Mouse (Mus musculus) bone marrow, adult 2 months (tissue): ENCODE results near the gene Wdr4. TPM values are rescaled to one million over a fixed set of nuclear protein-coding genes. Genes with fewer than 3 reads are reported as not detected.

ENCODE experiments used
- H3K27ac ChIP-seq: fragments of 200-500 bp; 2 replicates; pipeline ENCODE4 v1.5.1; 2012; ENCODE audit warnings: low read depth, mild to moderate bottlenecking, control low read depth, inconsistent platforms, low read length; ENCODE audit not compliant: control insufficient read depth, poor library complexity, insufficient read depth
- H3K4me1 ChIP-seq: fragments of 200-500 bp; 2 replicates; pipeline ENCODE4 v1.6.1; 2011; ENCODE audit warnings: low read length; ENCODE audit not compliant: control insufficient read depth, insufficient read depth
- H3K4me3 ChIP-seq: fragments of 200-500 bp; replicated peaks from 2 replicates; pipeline ENCODE3; 2011; ENCODE audit warnings: mild to moderate bottlenecking, low read depth, low read length, control low read depth; ENCODE audit not compliant: control insufficient read depth
- CTCF ChIP-seq: fragments of 200-500 bp; IDR thresholded peaks from 2 replicates; pipeline ENCODE4 v1.5.1; 2011; ENCODE audit warnings: low read length, control low read depth; ENCODE audit not compliant: control insufficient read depth, insufficient read depth
- POLR2A ChIP-seq: fragments of 200-500 bp; IDR thresholded peaks from 2 replicates; pipeline ENCODE4 v1.6.1; 2011; ENCODE audit warnings: low read depth, mild to moderate bottlenecking, control low read depth, low read length, borderline replicate concordance; ENCODE audit not compliant: control insufficient read depth
- WGBS: fragments of 180-500 bp; shearing (Covaris S2); methylation state at CpG from one replicate; pipeline ENCODE4 v1.1.7; 2018; 5-methylcytosine and 5-hydroxymethylcytosine counted together
- polyA plus RNA-seq: library from polyadenylated mRNA; stranded (reverse); fragments of >200 nt; gene quantifications from 2 replicates; pipeline ENCODE4 v1.2.4, GENCODE M21; 2011; ENCODE audit warnings: low replicate concordance; ENCODE audit not compliant: missing spikeins, insufficient read depth, insufficient read length

Wdr4 gene
- polyA plus RNA-seq, 1 experiment: 13.6 TPM

DNA sequence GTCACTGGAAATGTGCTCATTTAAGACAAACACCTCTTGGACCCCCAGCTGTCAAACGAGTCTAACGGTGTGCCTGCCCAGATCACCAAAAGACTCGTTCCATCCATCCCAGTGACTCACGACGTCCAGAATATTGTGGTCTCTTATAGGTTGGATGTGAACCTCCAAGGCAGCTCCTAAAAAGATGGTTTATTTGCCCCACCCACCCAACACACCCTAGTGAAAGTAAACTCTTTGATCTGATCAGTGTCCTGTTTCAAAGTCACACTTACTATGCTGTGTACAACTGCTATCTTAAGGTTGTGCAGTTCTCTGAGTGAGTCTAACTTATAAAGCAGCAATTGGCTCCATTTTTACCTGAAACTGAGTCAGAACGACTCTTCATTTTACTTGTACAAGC lies 7.2 kb downstream of the Wdr4 start:
- Histone ChIP-seq H3K4me1 (no peaks in the 10 kb centered on the region; the same call in 1 of the 2 replicates), H3K4me3 (peak overlapping the region; percentile 54), H3K27ac (no peak overlapping the region)
- WGBS: 18% methylated on average over 6 of the region's 6 CpGs
- TF ChIP-seq CTCF (no peak), POLR2A (no peak)

- H3K27ac ChIP-seq: 0 out of 2 replicates have a peak overlapping the region, but pooled peaks have one; percentile 7
- under 1% methylated on average over 56 of the region's 56 CpGs for WGBS
- H3K4me3 ChIP-seq: peak overlapping the region; percentile 54
- H3K4me1 ChIP-seq: no peaks in the 10 kb centered on the region; the same call in 1 of the 2 replicates
- TF ChIP-seq POLR2A: peak; percentile 63; the same call in 1 of the 2 replicates
- TF ChIP-seq CTCF: no peak
Measured at GRCm38 (mm10) chr17:31511792-31512495, 7.8 kb downstream of the Wdr4 start.

DNA sequence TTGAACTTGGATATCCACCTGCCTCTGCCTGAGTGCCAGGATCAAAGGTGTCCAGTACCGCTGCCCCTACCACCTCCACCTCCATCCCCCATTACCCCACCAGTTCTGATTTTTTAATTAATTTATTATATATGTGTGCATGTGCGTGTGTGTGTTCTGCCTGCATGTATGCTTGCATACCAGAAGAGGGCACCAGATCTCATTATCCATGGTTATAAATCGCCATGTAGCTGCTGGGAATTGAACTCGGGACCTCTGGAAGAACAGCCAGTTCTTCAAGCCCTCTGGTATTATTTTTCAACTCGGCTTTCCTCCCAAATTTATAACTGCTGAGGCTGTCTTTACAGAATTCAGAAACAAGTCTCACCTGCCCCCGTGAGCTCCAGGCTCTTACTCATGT lies 8.8 kb downstream of the Wdr4 start:
- Histone ChIP-seq H3K4me1 (no peaks in the 10 kb centered on the region; the same call in 1 of the 2 replicates), H3K27ac (no peak overlapping the region), H3K4me3 (no peak overlapping the region)
- WGBS: 91% methylated on average over 6 of the region's 6 CpGs
- TF ChIP-seq POLR2A (no peak), CTCF (no peak)

DNA sequence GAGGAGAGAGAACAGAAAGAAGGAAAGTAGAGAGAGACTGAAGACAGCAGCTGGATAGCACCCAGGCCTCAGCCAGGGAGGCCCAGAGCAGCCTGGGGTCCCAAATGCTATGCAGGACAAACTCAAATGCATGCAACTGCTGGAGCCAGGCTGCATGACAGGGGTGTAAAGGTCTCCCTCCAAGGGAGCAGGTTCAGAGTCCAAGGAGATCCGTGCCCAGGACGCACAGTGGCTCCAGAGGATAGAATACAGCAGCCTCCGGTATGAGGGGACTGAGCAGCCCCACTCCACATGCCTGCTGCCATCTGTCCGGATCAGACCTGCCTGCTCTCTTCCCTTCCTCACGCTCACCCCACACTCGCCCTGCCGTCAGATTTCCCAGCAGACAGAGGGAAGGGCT lies 13.5 kb downstream of the Wdr4 start:
- no peak overlapping the region for H3K27ac ChIP-seq
- WGBS: 88% methylated on average over 7 of the region's 7 CpGs
- no peak overlapping the region for H3K4me3 ChIP-seq
- TF ChIP-seq POLR2A: no peak
- no peak for TF ChIP-seq CTCF
- H3K4me1 ChIP-seq: no peaks in the 10 kb centered on the region

DNA sequence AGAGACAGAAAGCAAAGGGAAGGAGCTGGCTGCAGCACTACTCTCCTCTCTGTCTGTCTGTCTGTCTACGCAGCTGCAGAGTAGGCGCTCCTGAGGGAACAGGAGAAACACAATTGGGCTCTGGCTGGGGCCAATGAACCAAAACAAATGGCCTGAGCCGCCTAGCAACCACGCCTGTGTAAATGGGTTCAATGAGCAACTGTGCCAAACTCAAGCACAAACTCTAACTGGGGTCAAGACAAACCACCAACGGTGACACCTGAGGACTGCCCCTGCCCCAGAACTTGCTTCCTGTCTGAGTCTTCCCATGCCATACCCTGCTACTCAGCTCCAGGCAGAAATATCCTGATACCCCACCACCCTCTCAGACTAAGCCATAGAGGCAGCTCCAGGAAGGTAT lies 14.8 kb downstream of the Wdr4 start:
- no peak for TF ChIP-seq POLR2A
- TF ChIP-seq CTCF: no peak
- WGBS: 90% methylated on average over 5 of the region's 5 CpGs
- Histone ChIP-seq H3K4me3 (no peak overlapping the region), H3K4me1 (no peaks in the 10 kb centered on the region), H3K27ac (no peak overlapping the region)

DNA sequence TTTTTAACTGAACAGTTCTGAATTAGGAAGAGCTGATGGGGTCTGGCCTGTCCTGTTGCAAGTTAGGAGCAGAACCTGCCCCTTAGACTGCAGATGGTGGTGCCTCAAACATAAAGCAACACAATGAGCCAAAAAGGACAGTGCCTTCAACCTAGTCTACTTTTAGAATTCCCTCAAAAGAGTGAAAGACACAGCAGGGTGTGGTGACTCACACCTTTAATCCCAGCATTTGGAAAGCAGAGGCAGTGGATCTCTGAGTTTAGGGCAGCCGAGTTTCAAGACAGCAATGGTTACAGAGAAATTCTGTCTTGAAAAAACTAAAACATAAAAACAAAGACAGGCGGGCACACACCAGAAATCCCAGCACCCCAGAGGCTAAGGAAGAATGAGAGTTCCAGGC lies 15.8 kb downstream of the Wdr4 start:
- no peaks in the 10 kb centered on the region for H3K4me1 ChIP-seq
- 92% methylated on average over 2 of the region's 2 CpGs for WGBS
- TF ChIP-seq CTCF: no peak
- TF ChIP-seq POLR2A: no peak
- H3K4me3 ChIP-seq: no peak overlapping the region
- no peak overlapping the region for H3K27ac ChIP-seq

GRCm38 (mm10) chr17:31503337-31503736 lies 16.4 kb downstream of the Wdr4 start:
- Histone ChIP-seq H3K27ac (no peak overlapping the region), H3K4me3 (no peak overlapping the region), H3K4me1 (no peaks in the 10 kb centered on the region)
- TF ChIP-seq POLR2A (no peak), CTCF (no peak)
- WGBS: 94% methylated on average over 12 of the region's 12 CpGs

- TF ChIP-seq POLR2A: no peak
- no peak for TF ChIP-seq CTCF
- H3K4me3 ChIP-seq: no peak overlapping the region
- no peaks in the 10 kb centered on the region for H3K4me1 ChIP-seq
- H3K27ac ChIP-seq: no peak overlapping the region
- WGBS: 72% methylated on average over 12 of the region's 12 CpGs
Measured at GRCm38 (mm10) chr17:31502261-31502927, 17.4 kb downstream of the Wdr4 start.
